Mouse (Mus musculus) forebrain, embryonic 14.5 days (tissue): ENCODE measurements at regions not wholly inside any gene's neighbourhood (a gene's known extent, or its start where the extent isn't known, plus 50 kb on each side); places are given as distances from the start of the nearest gene placed in this dataset.
"Not testable (repeated sequence)": the region's sequence is repeated elsewhere in the genome, so short reads cannot be mapped to it uniquely, and the experiment has no call there.

ENCODE experiments used
- ATAC-seq: fragments of 200-750 bp; cut with Nextera tagmentation; 2 replicates; pipeline ENCODE4 v1.8.0; 2017; ENCODE audit warnings: mild to moderate bottlenecking, moderate library complexity
- DNase-seq: peaks from one replicate; pipeline ENCODE4 v3.0.0-alpha.2; 2015; ENCODE audit warnings: low spot score
- H3K27ac ChIP-seq: fragments of 300-500 bp; sonication (generic); 2 replicates; pipeline ENCODE4 v1.5.1; 2014; ENCODE audit warnings: low read depth, mild to moderate bottlenecking, control low read depth, low read length, moderate library complexity
- H3K27me3 ChIP-seq: fragments of 300-500 bp; sonication (generic); replicated peaks from 2 replicates; pipeline ENCODE4 v1.6.1; 2014; ENCODE audit warnings: low read length, control low read depth, mixed read lengths; ENCODE audit not compliant: control insufficient read depth, insufficient read depth
- H3K36me3 ChIP-seq: fragments of 300-500 bp; sonication (generic); 2 replicates; pipeline ENCODE4 v1.6.1; 2014; ENCODE audit warnings: low read length, control low read depth; ENCODE audit not compliant: control insufficient read depth, insufficient read depth
- H3K4me1 ChIP-seq: fragments of 300-500 bp; sonication (generic); 2 replicates; pipeline ENCODE4 v1.6.1; 2014; ENCODE audit warnings: antibody characterized with exemption, low read length, control low read depth; ENCODE audit not compliant: control insufficient read depth, insufficient read depth
- H3K4me2 ChIP-seq: fragments of 300-500 bp; sonication (generic); 2 replicates; pipeline ENCODE4 v1.6.1; 2014; ENCODE audit warnings: mild to moderate bottlenecking, control low read depth, low read length
- H3K4me3 ChIP-seq: fragments of 300-500 bp; sonication (generic); 2 replicates; pipeline ENCODE4 v1.5.1; 2014; ENCODE audit warnings: low read depth, low read length, control low read depth
- H3K9ac ChIP-seq: fragments of 300-500 bp; sonication (generic); 2 replicates; pipeline ENCODE4 v1.6.1; 2014; ENCODE audit warnings: mild to moderate bottlenecking, low read length, control low read depth, moderate library complexity
- H3K9me3 ChIP-seq: fragments of 300-500 bp; sonication (generic); replicated peaks from 2 replicates; pipeline ENCODE4 v1.6.1; 2016; ENCODE audit warnings: low read length, control low read depth, mixed read lengths; ENCODE audit not compliant: control insufficient read depth
- WGBS: fragments of 180-500 bp; shearing (Covaris S2); extraction: QIAGEN DNeasy Blood & Tissue Kit; methylation state at CpG from one replicate; pipeline ENCODE4 v1.1.7; 2014; 5-methylcytosine and 5-hydroxymethylcytosine counted together

DNA sequence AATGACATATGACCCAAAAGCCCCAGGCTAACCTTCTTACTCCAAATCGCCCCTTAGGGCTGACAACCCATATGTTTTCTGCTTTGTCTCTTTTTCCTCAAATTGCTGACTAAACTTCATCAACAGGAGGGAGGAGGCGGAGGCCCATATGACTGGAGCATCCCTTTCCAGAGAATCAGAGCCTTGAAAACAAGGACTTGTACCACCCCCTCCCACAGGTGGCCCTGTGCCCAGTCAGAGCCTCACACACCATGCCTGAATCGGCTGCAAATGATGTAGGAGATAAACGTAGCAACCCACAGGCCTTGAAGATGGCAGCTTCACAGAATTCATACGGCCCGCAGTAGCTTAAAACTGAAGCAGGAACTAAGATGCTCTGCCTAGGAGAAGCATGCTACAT, 101.7 kb upstream of the Ipo5 start:
- Histone ChIP-seq H3K27me3 (no peaks in the 10 kb centered on the region), H3K4me3 (no peak overlapping the region), H3K36me3 (no peaks in the 10 kb centered on the region), H3K9ac (no peak overlapping the region), H3K27ac (no peak overlapping the region), H3K4me1 (no peaks in the 10 kb centered on the region), H3K4me2 (no peak overlapping the region), H3K9me3 (no peaks in the 10 kb centered on the region)
- 82% methylated on average over 6 of the region's 6 CpGs for WGBS
- ATAC-seq = no peak
- no peak for DNase-seq

DNA sequence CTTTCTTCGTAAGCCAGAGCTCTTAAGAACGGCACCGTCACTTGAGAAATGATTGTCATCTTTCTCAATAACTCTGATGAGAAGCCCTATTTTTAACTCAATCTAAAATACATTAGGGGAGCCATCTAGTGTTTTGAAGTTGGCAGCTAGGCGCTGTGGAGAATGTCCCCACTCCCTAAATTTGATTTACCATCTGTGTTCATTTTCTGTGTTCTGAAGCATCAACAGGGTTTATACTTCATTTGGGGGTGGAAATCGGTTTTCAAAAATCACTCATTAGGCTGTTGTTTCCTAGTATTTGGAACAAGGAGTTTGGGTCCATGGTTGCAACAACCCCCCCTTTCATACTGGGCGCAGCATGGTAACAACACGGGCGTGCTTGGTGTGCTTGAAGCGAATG, 97.1 kb upstream of the Ipo5 start:
- H3K9me3 ChIP-seq = no peaks in the 10 kb centered on the region
- no peaks in the 10 kb centered on the region for H3K27me3 ChIP-seq
- ATAC-seq (no peak; the same call in 1 of the 2 replicates), DNase-seq (no peak)
- no peak overlapping the region for H3K27ac ChIP-seq
- no peaks in the 10 kb centered on the region for H3K4me1 ChIP-seq
- no peak overlapping the region for H3K4me3 ChIP-seq
- 86% methylated on average over 9 of the region's 9 CpGs for WGBS
- no peak overlapping the region for H3K9ac ChIP-seq
- no peaks in the 10 kb centered on the region for H3K36me3 ChIP-seq
- H3K4me2 ChIP-seq = no peak overlapping the region

DNA sequence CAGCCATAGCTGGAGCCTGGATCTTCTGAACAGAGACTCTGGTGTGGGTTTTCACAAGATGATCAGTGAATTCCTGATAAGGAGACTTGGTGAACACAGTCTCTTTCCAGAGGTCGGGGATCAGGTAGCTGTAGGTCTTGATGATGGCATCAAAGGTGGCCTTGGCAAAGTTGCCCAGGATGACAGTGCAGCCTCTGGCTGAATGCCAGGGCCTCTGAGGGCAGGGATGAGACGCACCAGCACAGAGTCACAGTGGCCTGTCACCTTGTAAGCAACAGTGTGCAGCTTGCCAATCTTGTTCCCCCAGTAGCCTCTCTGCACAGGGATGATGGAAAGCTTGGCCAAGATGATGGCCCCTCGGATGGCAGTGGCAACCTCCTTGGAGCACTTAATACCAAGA, 95.9 kb upstream of the Ipo5 start:
- not testable (repeated sequence) for H3K4me2 ChIP-seq, H3K27me3 ChIP-seq, H3K36me3 ChIP-seq, DNase-seq, H3K27ac ChIP-seq, ATAC-seq, H3K4me1 ChIP-seq, H3K9ac ChIP-seq, H3K9me3 ChIP-seq, H3K4me3 ChIP-seq
- WGBS = 80% methylated on average over 3 of the region's 3 CpGs

DNA sequence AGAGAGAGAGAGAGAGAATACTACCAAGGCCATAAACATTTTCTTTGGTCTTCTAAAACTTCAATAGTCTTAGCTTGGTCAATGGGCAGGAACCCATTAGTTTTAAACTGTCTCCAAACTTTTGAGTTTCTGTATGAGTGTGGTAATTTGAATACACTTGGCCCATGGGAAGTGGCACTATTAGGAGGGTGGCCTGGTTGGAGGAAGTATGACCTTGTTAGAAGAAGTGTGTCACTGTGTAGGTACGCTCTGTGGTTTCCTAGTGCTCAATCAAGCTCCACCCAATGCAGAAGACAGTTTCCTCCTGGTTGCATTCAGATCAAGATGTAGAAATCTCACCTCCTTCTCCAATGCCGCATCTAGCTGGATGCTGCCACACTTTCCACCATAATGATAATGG, 94.5 kb upstream of the Ipo5 start:
- ATAC-seq (no peak), DNase-seq (no peak)
- Histone ChIP-seq H3K9me3 (no peaks in the 10 kb centered on the region), H3K9ac (no peak overlapping the region), H3K27ac (no peak overlapping the region), H3K36me3 (no peaks in the 10 kb centered on the region), H3K4me3 (no peak overlapping the region), H3K4me1 (no peaks in the 10 kb centered on the region), H3K4me2 (no peak overlapping the region), H3K27me3 (no peaks in the 10 kb centered on the region)
- 89% methylated on average over 2 of the region's 2 CpGs for WGBS

DNA sequence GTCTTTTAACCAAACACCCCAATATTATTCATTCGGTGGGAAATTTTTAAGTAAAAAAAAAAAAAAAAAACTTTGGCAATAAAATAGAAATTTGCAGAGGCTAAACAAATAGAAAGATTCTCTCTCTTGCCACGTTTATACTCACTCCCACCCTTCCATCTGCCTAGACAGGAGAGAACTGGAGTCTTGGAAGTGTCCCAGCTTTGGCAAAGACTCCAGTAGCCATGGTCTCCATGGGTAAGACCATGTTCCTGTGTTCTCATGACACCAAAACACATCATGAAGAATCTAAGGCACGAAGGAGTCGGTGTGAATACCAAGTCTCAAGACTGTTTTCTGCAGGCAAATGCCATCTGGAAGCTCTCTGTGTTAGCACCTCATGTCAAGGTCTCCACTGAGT, 84.8 kb upstream of the Ipo5 start:
- Histone ChIP-seq H3K27me3 (no peaks in the 10 kb centered on the region), H3K4me1 (no peaks in the 10 kb centered on the region), H3K27ac (no peak overlapping the region), H3K4me2 (no peak overlapping the region), H3K4me3 (no peak overlapping the region), H3K9me3 (no peaks in the 10 kb centered on the region), H3K9ac (no peak overlapping the region), H3K36me3 (no peaks in the 10 kb centered on the region)
- WGBS = 86% methylated on average over 4 of the region's 4 CpGs
- DNase-seq (no peak), ATAC-seq (no peak)

DNA sequence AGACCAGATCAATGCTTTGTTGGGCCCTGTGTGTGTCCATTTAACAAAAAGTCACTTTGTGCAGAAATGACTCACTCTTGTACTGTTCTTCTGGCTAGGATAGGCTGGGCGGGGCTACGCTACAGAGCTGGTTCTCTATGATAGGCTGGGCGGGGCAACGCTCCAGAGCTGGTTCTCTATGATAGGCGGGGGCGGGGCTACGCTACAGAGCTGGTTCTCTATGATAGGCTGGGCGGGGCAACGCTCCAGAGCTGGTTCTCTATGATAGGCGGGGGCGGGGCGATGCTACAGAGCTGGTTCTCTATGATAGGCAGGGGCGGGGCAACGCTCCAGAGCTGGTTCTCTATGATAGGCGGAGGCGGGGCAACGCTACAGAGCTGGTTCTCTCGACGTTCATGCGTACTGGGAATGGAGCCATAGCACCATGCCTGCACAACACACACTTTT, 80.6 kb upstream of the Ipo5 start:
- WGBS = 32% methylated on average over 20 of the region's 20 CpGs

DNA sequence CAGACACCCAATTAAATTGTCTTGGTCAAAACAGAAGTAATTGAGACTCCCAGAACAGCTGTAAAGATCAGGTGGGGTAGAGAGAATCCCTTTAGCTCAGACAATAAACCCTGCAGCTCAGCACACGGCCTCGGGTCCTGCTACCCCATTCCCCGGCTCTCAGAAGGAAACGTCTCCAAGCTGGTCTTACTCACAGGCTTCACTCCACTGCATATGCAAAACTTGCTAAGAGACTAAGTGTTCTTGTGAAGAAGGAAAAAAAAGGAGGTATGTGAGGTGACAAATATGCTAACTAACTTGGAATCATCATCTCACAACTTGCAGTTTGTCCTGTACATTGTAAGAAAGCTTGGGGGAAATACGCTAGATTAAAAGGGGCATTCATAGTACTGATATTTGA, 79.6 kb upstream of the Ipo5 start:
- Histone ChIP-seq H3K27me3 (no peaks in the 10 kb centered on the region), H3K4me2 (no peak overlapping the region), H3K27ac (no peak overlapping the region), H3K9ac (no peak overlapping the region), H3K4me1 (peaks cover 4% of the 10 kb centered on the region; the same call in 1 of the 2 replicates), H3K4me3 (no peak overlapping the region), H3K36me3 (no peaks in the 10 kb centered on the region), H3K9me3 (no peaks in the 10 kb centered on the region)
- DNase-seq (no peak), ATAC-seq (no peak)
- WGBS = 62% methylated on average over 5 of the region's 5 CpGs

More for the DNA sequence above, 80.6 kb upstream of the Ipo5 start:
- H3K9me3 ChIP-seq, H3K4me3 ChIP-seq, H3K4me1 ChIP-seq, H3K27me3 ChIP-seq, H3K9ac ChIP-seq, H3K36me3 ChIP-seq, H3K27ac ChIP-seq, H3K4me2 ChIP-seq: not testable (repeated sequence)
- DNase-seq = peak; percentile 69
- peak; percentile 52 for ATAC-seq

DNA sequence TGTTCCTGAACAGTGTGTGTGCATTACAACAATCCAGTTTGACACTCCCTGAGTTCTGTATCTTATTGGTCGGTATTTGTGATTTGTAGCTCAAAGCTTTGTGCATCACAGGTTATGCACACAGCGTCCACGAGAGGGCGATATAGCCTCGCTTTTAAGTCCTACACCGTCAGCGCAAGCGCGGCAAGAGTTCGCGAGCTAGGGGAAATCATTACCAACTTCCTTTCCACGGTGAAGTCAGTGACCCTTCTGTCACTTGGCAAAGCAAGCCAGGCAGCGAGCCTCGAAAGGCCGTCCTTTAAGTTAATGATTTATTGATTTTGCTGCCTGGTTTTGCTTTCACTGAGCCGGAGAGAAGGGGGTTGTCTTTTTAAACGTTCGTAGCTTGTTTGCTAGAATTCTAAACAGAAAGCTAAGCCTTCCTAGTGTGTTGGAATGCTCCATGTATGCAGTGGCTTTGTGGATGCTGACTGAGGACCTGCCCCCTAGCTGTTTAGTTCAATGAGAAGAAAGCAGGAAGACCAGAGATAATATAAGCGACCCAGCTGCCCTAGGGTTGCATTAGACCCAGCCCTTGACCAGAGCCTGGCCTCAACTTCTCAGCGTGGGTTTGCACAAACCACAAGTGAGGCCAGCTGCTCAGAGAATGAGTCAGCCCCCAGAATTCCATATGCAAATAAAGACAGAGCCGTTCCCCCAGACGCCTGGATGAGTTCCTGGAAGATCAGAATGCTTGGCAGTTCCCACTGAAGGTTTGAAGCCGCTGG, 79.0 kb upstream of the Ipo5 start:
- Histone ChIP-seq H3K36me3 (no peaks in the 10 kb centered on the region), H3K4me3 (peak overlapping the region; percentile 19), H3K9me3 (no peaks in the 10 kb centered on the region), H3K27ac (no peak overlapping the region), H3K4me2 (peak overlapping the region; percentile 53), H3K9ac (peak overlapping the region; percentile 42; the same call in 1 of the 2 replicates), H3K4me1 (peaks cover 4% of the 10 kb centered on the region; the same call in 1 of the 2 replicates), H3K27me3 (no peaks in the 10 kb centered on the region)
- DNase-seq = peak; percentile 95
- peak; percentile 76 for ATAC-seq
- 12% methylated on average over 23 of the region's 23 CpGs for WGBS

DNA sequence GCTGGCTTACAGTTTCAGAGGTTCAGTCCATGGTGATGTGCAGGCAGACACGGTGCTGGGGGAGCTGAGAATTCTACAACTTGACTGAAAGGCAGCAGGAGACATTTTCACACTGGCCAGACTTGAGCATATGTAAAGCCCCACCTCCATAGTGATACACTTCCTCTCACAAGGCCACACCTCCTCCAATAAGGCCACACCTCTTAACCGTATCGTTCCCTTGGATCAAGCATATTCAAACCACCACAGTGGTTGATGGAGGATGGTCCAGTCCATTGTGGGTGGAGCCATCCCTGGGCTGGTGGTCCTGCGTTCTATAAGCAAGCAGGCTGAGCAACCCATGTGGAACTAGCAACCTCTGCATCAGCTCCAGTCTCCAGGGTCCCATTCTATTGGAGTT, 76.2 kb upstream of the Ipo5 start:
- peaks cover 4% of the 10 kb centered on the region; the same call in 1 of the 2 replicates for H3K4me1 ChIP-seq
- H3K4me3 ChIP-seq = no peak overlapping the region
- H3K9ac ChIP-seq = no peak overlapping the region
- no peak for ATAC-seq
- no peaks in the 10 kb centered on the region for H3K27me3 ChIP-seq
- no peaks in the 10 kb centered on the region for H3K36me3 ChIP-seq
- H3K9me3 ChIP-seq = no peaks in the 10 kb centered on the region
- no peak overlapping the region for H3K27ac ChIP-seq
- no peak for DNase-seq
- H3K4me2 ChIP-seq = no peak overlapping the region
- WGBS = 82% methylated on average over 4 of the region's 4 CpGs
